Mouse (Mus musculus) C2C12 (cell line): ENCODE measurements around the gene Dnajc3.

Experiments
- CTCF ChIP-seq: IDR thresholded peaks from one replicate; pipeline ENCODE4 v1.5.1; 2011; ENCODE audit not compliant: control insufficient read depth, insufficient read depth, insufficient read length
- MYOD1 ChIP-seq: IDR thresholded peaks from one replicate; pipeline ENCODE4 v1.6.1; 2011; ENCODE audit warnings: low read depth; ENCODE audit not compliant: control insufficient read depth, insufficient read length

- no peak for TF ChIP-seq MYOD1
- no peak for TF ChIP-seq CTCF
Observed at GRCm38 (mm10) chr14:118936952-118937351, 824 bp upstream of the Dnajc3 start.
